Mouse (Mus musculus) erythroblast, embryonic 14.5 days (primary cell): ENCODE data around the gene Lhx9. TPM values are rescaled to one million over a fixed set of nuclear protein-coding genes. Genes with fewer than 3 reads are reported as not detected.

Experiments used
- H3K27me3 ChIP-seq: 2 replicates; pipeline ENCODE4 v1.6.1; 2012; ENCODE audit warnings: inconsistent platforms; ENCODE audit not compliant: control insufficient read depth
- H3K36me3 ChIP-seq: 2 replicates; pipeline ENCODE4 v1.6.1; 2012; ENCODE audit warnings: mild to moderate bottlenecking, inconsistent platforms; ENCODE audit not compliant: control insufficient read depth
- H3K4me1 ChIP-seq: 2 replicates; pipeline ENCODE4 v1.6.1; 2012; ENCODE audit warnings: inconsistent platforms; ENCODE audit not compliant: control insufficient read depth
- H3K4me3 ChIP-seq: replicated peaks from 2 replicates; pipeline ENCODE3; 2012; ENCODE audit warnings: moderate library complexity, mild to moderate bottlenecking, inconsistent platforms
- H3K9me3 ChIP-seq: 2 replicates; pipeline ENCODE4 v1.6.1; 2012; ENCODE audit warnings: low read length, inconsistent platforms, mixed read lengths; ENCODE audit not compliant: control insufficient read depth
- GATA1 ChIP-seq: IDR thresholded peaks from 2 replicates; pipeline ENCODE4 v1.6.1; 2012; ENCODE audit warnings: low read length, inconsistent platforms, mixed read lengths
- TAL1 ChIP-seq: IDR thresholded peaks from 3 replicates; pipeline ENCODE4 v1.6.1; 2012; ENCODE audit warnings: low read length, inconsistent platforms, mixed read lengths
- polyA plus RNA-seq: library from polyadenylated mRNA; stranded (reverse); fragments of >175 nt; gene quantifications from 2 replicates; pipeline ENCODE4 v1.2.3, GENCODE M21; 2012

Gene Lhx9
- polyA plus RNA-seq, 1 experiment: not detected

GRCm38 (mm10) chr1:138822985-138823322, 25.4 kb downstream of the Lhx9 start:
- H3K36me3 ChIP-seq: no peaks in the 10 kb centered on the region
- no peak for TF ChIP-seq TAL1
- no peak for TF ChIP-seq GATA1

GRCm38 (mm10) chr1:138822255-138822984, 26.0 kb downstream of the Lhx9 start:
- no peak overlapping the region for H3K4me3 ChIP-seq
- no peaks in the 10 kb centered on the region for H3K27me3 ChIP-seq
- TF ChIP-seq TAL1 (no peak), GATA1 (no peak)
- no peaks in the 10 kb centered on the region for H3K36me3 ChIP-seq
- no peaks in the 10 kb centered on the region for H3K9me3 ChIP-seq
- H3K4me1 ChIP-seq: peaks cover 2% of the 10 kb centered on the region; the same call in 1 of the 2 replicates

More at GRCm38 (mm10) chr1:138822985-138823322, 25.4 kb downstream of the Lhx9 start:
- Histone ChIP-seq H3K4me3 (no peak overlapping the region), H3K27me3 (no peaks in the 10 kb centered on the region), H3K4me1 (peaks cover 2% of the 10 kb centered on the region; the same call in 1 of the 2 replicates), H3K9me3 (no peaks in the 10 kb centered on the region)

GRCm38 (mm10) chr1:138801732-138802131, 46.6 kb downstream of the Lhx9 start:
- H3K9me3 ChIP-seq: no peaks in the 10 kb centered on the region
- no peaks in the 10 kb centered on the region for H3K36me3 ChIP-seq
- H3K4me1 ChIP-seq: no peaks in the 10 kb centered on the region
- no peaks in the 10 kb centered on the region for H3K27me3 ChIP-seq
- TF ChIP-seq GATA1 (no peak), TAL1 (no peak)
- no peak overlapping the region for H3K4me3 ChIP-seq

- Histone ChIP-seq H3K27me3 (no peaks in the 10 kb centered on the region), H3K4me3 (no peak overlapping the region), H3K9me3 (no peaks in the 10 kb centered on the region), H3K4me1 (no peaks in the 10 kb centered on the region), H3K36me3 (no peaks in the 10 kb centered on the region)
- TF ChIP-seq GATA1: no peak
- TF ChIP-seq TAL1: no peak
These were observed 47.1 kb downstream of the Lhx9 start for GRCm38 (mm10) chr1:138801296-138801695.

- H3K27me3 ChIP-seq: no peaks in the 10 kb centered on the region
- no peaks in the 10 kb centered on the region for H3K9me3 ChIP-seq
- no peak overlapping the region for H3K4me3 ChIP-seq
- H3K36me3 ChIP-seq: no peaks in the 10 kb centered on the region
- no peaks in the 10 kb centered on the region for H3K4me1 ChIP-seq
- no peak for TF ChIP-seq GATA1
- no peak for TF ChIP-seq TAL1
These were observed 48.6 kb downstream of the Lhx9 start for GRCm38 (mm10) chr1:138799692-138800314.

- Histone ChIP-seq H3K27me3 (no peaks in the 10 kb centered on the region), H3K4me3 (no peak overlapping the region), H3K4me1 (no peaks in the 10 kb centered on the region), H3K36me3 (no peaks in the 10 kb centered on the region), H3K9me3 (no peaks in the 10 kb centered on the region)
- TF ChIP-seq GATA1: no peak
- TF ChIP-seq TAL1: no peak
These were observed 50.3 kb downstream of the Lhx9 start for GRCm38 (mm10) chr1:138798110-138798509.

- H3K27me3 ChIP-seq: no peaks in the 10 kb centered on the region
- no peak for TF ChIP-seq GATA1
- no peak for TF ChIP-seq TAL1
- no peaks in the 10 kb centered on the region for H3K36me3 ChIP-seq
- H3K9me3 ChIP-seq: no peaks in the 10 kb centered on the region
- H3K4me3 ChIP-seq: no peak overlapping the region
- no peaks in the 10 kb centered on the region; the same call in 1 of the 2 replicates for H3K4me1 ChIP-seq
These were observed 62.5 kb downstream of the Lhx9 start for GRCm38 (mm10) chr1:138785856-138786255.

- Histone ChIP-seq H3K4me1 (no peaks in the 10 kb centered on the region; the same call in 1 of the 2 replicates), H3K9me3 (no peaks in the 10 kb centered on the region), H3K27me3 (no peaks in the 10 kb centered on the region), H3K4me3 (no peak overlapping the region), H3K36me3 (no peaks in the 10 kb centered on the region)
- TF ChIP-seq GATA1: no peak
- no peak for TF ChIP-seq TAL1
These were observed 64.4 kb downstream of the Lhx9 start for GRCm38 (mm10) chr1:138784019-138784418.

Other genes with a start within 250 kb of the Lhx9 start
- gene Nek7, start 228.4 kb downstream of the Lhx9 start, polyA plus RNA-seq: 0.60 and 0.92 TPM in 2 replicates
- gene 2310009B15Rik, start 8.3 kb upstream of the Lhx9 start, polyA plus RNA-seq: 3.9 and 4.5 TPM in 2 replicates
- 0.01 TPM in 1 of 2 replicates, not detected in the other for gene Dennd1b, start 114.9 kb upstream of the Lhx9 start, polyA plus RNA-seq